Mouse (Mus musculus): ENCODE measurements around the gene Slc38a10.

The Slc38a10 gene

DNA sequence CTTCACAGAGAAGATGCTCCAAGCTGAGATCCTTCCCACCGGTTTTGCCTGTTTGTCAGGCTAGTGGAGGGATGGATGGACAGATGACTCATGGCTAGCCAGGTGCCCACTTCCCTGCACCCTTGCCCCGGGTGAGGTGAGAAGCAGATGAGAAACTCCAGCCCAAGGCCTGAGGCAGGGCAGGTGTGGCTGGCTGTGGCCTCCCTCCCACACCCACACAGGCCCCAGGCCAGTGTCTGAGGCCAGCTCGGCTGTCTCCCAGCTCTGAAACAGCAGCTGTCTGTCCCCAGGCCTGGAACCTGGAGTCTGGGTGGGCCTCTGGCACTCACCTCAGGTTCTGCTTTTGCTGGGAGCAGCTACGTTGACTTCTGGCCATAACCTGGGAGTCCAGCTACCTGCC, 24.8 kb upstream of the Slc38a10 start:
- no peak for DNase-seq (ENCODE audit: low read depth)

DNA sequence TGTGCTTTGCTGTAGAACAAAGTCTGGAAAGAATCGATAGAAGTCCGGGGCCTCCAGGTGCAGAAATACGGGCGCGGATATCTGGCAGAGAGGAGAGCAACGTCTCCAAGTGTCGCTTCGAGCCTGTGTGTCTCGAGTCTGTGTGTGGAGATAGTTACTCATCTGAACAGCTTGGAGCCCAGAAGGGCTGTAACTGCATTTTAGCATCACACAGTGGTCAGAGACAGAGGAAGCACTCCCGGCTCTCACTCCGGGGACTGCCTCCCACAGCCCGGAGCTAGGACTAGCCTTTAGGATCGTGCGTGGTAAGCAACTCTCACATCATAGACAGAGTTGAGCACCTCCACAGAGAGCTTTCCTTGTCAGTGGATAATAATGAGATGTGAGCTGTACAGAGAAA, 22.1 kb upstream of the Slc38a10 start:
- DNase-seq (ENCODE audit: low read depth): no peak

GRCm38 (mm10) chr11:120171168-120171567, 20.0 kb upstream of the Slc38a10 start:
- no peak for DNase-seq (ENCODE audit: low read depth)

- no peak for DNase-seq (ENCODE audit: low read depth)
These were observed 18.3 kb upstream of the Slc38a10 start for GRCm38 (mm10) chr11:120169208-120169992.

- no peak for DNase-seq (ENCODE audit: low read depth)
These were observed 17.4 kb upstream of the Slc38a10 start for GRCm38 (mm10) chr11:120168516-120168915.

DNA sequence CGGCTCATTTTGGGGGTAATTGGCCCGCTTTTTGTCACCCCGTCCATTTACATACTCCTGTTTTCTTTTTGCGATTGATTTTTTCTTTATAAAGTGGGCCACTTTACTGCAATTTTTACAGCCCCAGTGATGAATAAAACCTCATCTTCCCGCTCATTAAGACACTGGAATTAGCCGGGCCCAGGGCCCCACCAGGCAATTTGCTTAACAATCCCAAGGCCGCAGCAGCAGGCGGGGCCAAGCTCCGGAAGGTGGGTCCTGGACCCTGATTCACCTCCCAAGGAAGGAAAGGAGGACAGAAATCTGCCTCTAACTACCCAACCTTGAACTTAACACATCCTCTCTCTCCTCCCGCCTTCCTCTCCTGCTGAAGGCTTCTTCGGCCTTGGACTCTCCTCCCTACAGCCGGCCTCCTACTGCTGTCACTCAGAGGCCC, 16.8 kb upstream of the Slc38a10 start:
- DNase-seq (ENCODE audit: low read depth): no peak

GRCm38 (mm10) chr11:120167059-120167458, 15.9 kb upstream of the Slc38a10 start:
- no peak for DNase-seq (ENCODE audit: low read depth)

- no peak for DNase-seq (ENCODE audit: low read depth)
These were observed 13.5 kb upstream of the Slc38a10 start for GRCm38 (mm10) chr11:120164471-120165261.

DNA sequence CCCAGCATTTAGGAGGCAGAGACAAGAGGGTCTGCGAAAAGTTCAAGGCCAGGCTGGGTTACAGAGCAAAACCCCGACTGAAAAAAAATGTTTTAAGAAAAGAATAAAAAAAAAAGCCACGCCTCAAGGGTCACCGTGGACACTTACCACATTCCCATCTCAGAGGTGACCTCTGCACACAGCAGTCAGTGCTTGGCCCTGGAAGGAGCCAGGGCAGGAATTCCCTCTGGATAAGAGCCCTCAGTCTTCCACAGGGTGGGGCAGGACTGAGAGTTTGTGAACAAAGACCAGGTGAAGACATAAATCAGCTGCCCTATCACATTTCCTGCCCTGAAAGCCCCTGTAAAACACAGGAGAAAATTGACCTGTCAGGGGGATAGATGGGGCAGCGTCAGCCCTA, 12.9 kb upstream of the Slc38a10 start:
- DNase-seq (ENCODE audit: low read depth): no peak

DNA sequence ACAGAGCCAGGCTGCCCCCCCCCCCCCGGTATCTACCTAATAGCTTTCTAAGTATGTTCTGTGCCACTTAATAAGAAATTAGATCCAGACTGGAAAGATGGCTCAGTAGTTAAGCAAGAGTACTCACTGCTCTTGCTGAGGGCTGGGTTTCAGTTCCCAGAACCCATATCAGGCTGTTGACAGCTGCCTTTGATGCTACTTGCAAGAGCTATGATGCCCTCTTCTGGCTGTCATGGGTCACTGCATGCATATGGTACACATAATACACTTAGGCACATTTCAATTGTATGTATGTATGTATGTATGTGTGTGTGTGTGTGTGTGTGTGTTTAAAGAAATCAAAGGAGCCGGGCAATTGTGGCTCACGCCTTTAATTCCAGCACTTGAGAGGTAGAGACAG, 12.1 kb upstream of the Slc38a10 start:
- no peak for DNase-seq (ENCODE audit: low read depth)

GRCm38 (mm10) chr11:120161245-120161644, 10.1 kb upstream of the Slc38a10 start:
- DNase-seq (ENCODE audit: low read depth): no peak

- no peak for DNase-seq (ENCODE audit: low read depth)
These were observed 9.3 kb upstream of the Slc38a10 start for GRCm38 (mm10) chr11:120160478-120160877.

DNA sequence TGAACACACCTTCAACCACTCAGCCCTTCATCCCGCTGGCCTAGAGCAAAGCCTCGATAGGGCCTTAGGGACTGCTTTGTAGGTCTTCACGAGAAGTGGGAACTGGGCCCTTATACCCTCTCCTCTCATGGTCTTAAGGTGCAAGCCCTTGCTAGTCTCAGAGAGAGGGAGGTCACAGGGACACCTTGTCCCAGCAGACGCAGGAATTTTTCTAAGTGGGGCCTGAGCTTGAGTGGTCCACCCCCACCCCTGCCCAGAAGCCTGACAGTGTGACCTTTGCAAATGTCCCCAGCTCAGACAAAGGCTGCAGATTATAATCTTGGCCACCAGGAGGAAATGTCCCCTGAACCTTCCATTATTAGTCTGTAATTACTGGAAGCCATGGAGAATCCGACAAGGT, 8.5 kb upstream of the Slc38a10 start:
- DNase-seq (ENCODE audit: low read depth): no peak

GRCm38 (mm10) chr11:120158828-120159227, 7.7 kb upstream of the Slc38a10 start:
- DNase-seq (ENCODE audit: low read depth): no peak

GRCm38 (mm10) chr11:120150440-120151112, 570 bp downstream of the Slc38a10 start:
- no peak for DNase-seq (ENCODE audit: low read depth)

GRCm38 (mm10) chr11:120149510-120150200, 1.5 kb downstream of the Slc38a10 start:
- DNase-seq (ENCODE audit: low read depth): no peak

- DNase-seq (ENCODE audit: low read depth): no peak
These were observed 2.8 kb downstream of the Slc38a10 start for GRCm38 (mm10) chr11:120148201-120148855.

DNA sequence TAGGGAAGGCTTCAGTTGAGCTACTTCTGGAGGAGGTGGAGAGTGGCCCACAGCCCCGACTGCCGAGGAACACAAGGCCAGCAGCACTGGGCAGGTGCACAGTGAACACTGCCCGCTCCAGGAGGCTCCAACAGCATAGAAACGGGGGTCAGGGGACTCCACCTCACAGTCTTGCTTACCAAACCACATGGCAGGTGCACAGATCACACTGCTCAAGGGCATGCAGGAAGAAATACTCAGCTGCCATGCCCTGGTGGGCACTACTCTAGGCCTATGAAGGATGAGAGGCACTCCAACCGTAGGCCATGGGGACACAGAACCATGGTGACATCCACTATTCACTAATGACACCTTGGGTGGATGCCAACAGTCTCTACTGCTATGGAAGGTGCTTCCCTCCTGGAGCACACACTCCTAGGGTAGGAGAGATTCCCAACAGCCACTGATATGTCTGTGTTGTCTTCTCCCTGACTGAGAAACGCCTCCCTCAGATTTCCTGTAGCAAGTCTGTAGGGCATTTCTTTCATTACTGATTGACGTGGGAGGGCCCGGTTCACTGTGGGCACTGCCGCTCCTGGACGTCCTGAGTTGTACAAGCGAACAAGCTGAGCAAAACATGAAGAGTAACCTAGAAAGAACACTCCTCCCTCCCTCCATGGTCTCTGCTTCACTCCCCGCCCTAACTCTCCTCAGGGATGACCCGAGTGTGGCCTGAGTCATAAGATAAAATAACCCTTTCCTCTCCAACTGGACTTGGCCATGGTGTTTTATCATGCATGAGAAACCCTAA, 7.2 kb downstream of the Slc38a10 start:
- no peak for DNase-seq (ENCODE audit: low read depth)

GRCm38 (mm10) chr11:120142601-120143051, 8.5 kb downstream of the Slc38a10 start:
- DNase-seq (ENCODE audit: low read depth): peak; percentile 42

GRCm38 (mm10) chr11:120140255-120140654, 10.9 kb downstream of the Slc38a10 start:
- no peak for DNase-seq (ENCODE audit: low read depth)

DNA sequence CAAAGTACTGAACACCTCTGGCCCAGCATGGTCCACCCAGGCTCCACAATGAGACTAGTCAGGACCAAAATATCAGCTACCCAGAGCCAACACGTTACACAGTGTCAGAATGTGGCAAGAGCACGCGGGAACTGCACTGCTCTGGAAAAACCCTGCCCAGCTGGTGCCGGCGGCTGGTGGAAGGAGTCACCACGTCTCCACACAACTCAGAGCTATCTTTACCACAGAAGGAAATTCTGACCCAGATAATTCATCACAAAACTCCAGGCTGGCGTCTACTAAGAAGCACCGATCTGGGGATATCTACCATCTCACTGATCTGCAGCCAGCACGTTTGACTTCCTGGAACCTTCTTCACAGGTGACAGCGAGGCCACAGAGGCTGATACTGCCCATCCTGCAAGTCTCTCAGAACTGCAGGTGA, 11.8 kb downstream of the Slc38a10 start:
- DNase-seq (ENCODE audit: low read depth): no peak
